Mouse (Mus musculus) small intestine, adult 2 months (tissue): ENCODE results near the gene Ttc33.

ENCODE experiments used
- CTCF ChIP-seq: fragments of 200-500 bp; IDR thresholded peaks from 2 replicates; pipeline ENCODE4 v1.5.1; 2012; ENCODE audit warnings: low read depth, mild to moderate bottlenecking, control low read depth, inconsistent platforms, low read length, moderate library complexity, mixed read lengths; ENCODE audit not compliant: insufficient replicate concordance, insufficient read length; ENCODE audit errors: extremely low read depth
- POLR2A ChIP-seq: fragments of 200-500 bp; IDR thresholded peaks from 2 replicates; pipeline ENCODE4 v1.6.1; 2012; ENCODE audit warnings: low read depth, mild to moderate bottlenecking, control low read depth, inconsistent platforms, low read length, moderate library complexity

DNA sequence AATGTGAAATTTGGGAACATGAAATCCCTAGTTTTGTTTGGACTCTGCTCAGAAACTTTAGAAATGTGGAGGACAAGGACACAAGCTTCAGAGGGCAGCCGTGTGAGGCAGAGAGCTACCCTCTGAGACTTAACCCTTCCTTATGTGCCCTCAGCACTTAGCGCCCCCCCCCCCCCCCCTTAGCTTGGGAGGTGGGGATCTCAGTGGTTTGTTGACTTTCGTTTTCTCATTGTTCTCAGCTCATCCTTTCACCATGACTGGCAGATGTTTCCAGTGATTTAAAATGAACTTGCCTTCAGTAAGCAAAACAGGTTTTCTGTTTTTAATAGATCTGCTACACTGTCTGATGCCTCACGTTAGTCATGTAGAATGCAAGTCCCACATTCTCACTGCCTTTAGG is 1.8 kb downstream of the Ttc33 start:
- TF ChIP-seq CTCF = no peak
- no peak for TF ChIP-seq POLR2A
